Mouse (Mus musculus) olfactory bulb, adult 2 months (tissue): ENCODE results near the gene Fbxo41.

Source experiments
- CTCF ChIP-seq: fragments of 200-500 bp; IDR thresholded peaks from 2 replicates; pipeline ENCODE4 v1.5.1; 2012; ENCODE audit warnings: low read depth, mild to moderate bottlenecking, low read length, moderate library complexity; ENCODE audit not compliant: insufficient read depth
- POLR2A ChIP-seq: fragments of 200-500 bp; IDR thresholded peaks from 2 replicates; pipeline ENCODE4 v1.6.1; 2012; ENCODE audit warnings: mild to moderate bottlenecking, low read depth, low read length, moderate library complexity; ENCODE audit not compliant: insufficient read depth

DNA sequence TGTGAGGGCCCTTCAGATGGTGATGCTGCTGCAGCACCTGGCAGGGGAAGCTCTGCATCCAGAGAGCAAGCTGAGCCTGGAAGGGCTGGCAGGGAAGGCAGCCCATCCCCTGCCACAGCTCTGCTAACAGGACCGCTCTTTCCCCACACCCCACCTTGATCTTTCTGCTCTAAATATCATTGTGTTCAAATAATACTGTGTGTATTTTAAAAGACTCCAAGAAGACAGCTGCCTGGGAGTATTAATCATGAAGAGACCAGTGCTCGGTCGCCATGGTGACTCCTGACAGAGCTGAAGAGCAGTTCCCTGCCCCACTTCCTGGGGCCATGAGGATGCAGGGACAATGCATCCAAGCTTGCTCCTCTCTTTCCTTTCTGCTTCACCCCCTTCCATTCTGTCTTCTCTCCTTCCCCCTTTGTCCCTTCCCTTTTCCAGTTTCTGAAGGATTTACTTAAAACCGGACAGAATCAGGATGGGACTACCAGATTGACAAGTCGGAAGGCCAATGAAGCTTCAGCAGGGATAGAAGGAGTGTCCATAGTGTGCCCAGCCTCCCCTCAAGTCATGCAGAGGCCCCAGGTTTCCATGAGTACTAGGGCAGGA lies 15.4 kb upstream of the Fbxo41 start:
- no peak for TF ChIP-seq CTCF
- TF ChIP-seq POLR2A: no peak
